Comparison of ENCODE assay signal across 23 mouse cellular contexts in genomic region chr2:161600206-161600808, GRCm38 (mm10).
DNase-seq lines count a peak whose midpoint lies in the region; ATAC-seq and TF ChIP-seq lines count a peak whose summit lies in the region.
"Had no signal": no experiment of that assay in that cellular context is flagged by ENCODE, and none has a peak within 500 bp of the region (broad histone marks: within the 10 kb centered on the region; RNA-seq: fewer than 3 reads in every experiment).

No protein-coding gene starts in this region.

- WGBS in embryonic facial prominence, embryonic 11.5 days, result 52% methylated on average over 6 of the region's 6 CpGs
- WGBS in embryonic facial prominence, embryonic 10.5 days, result 68% methylated on average over 6 of the region's 6 CpGs
- WGBS in lung, postnatal 0 days, result 47% methylated on average over 6 of the region's 6 CpGs
- 35% methylated on average over 6 of the region's 6 CpGs for WGBS in lung, adult 2 months
- WGBS in intestine, embryonic 15.5 days, result 47% methylated on average over 6 of the region's 6 CpGs
- WGBS in midbrain, postnatal 0 days, result 81% methylated on average over 6 of the region's 6 CpGs

- TF ChIP-seq EP300 in lung, postnatal 0 days (IDR thresholded peaks at IDR 0.05), result no peak

- H3K27me3 ChIP-seq in embryonic facial prominence, embryonic 11.5 days (ENCODE audit: control insufficient read depth, insufficient read depth, low read length), result no peaks in the 10 kb centered on the region
- no peaks in the 10 kb centered on the region for H3K27me3 ChIP-seq in embryonic facial prominence, embryonic 10.5 days (replicated peaks; ENCODE audit: low read depth, poor library complexity, severe bottlenecking)
- H3K27me3 ChIP-seq in lung, postnatal 0 days (replicated peaks; ENCODE audit: insufficient read depth, low read length), result no peaks in the 10 kb centered on the region
- no peaks in the 10 kb centered on the region for H3K27me3 ChIP-seq in intestine, embryonic 15.5 days (replicated peaks)
- H3K27me3 ChIP-seq in midbrain, postnatal 0 days (ENCODE audit: insufficient read depth, low read length), result no peaks in the 10 kb centered on the region
- H3K27me3 ChIP-seq: forebrain, embryonic 13.5 days; liver, embryonic 12.5 days; midbrain, embryonic 12.5 days; neural tube, embryonic 12.5 days; Patski had no signal

- H3K9ac ChIP-seq in embryonic facial prominence, embryonic 11.5 days (replicated peaks; ENCODE audit: low read length), result no peak overlapping the region
- no peak overlapping the region for H3K9ac ChIP-seq in lung, postnatal 0 days (replicated peaks; ENCODE audit: low read depth)
- H3K9ac ChIP-seq in intestine, embryonic 15.5 days, result no peak overlapping the region
- H3K9ac ChIP-seq in midbrain, postnatal 0 days (replicated peaks; ENCODE audit: low read length, poor library complexity, severe bottlenecking), result no peak overlapping the region
- H3K9ac ChIP-seq: forebrain, embryonic 13.5 days; liver, embryonic 12.5 days; lung, embryonic 14.5 days; midbrain, embryonic 12.5 days; neural tube, embryonic 12.5 days had no signal

- no peaks in the 10 kb centered on the region for H3K4me1 ChIP-seq in embryonic facial prominence, embryonic 11.5 days (ENCODE audit: control insufficient read depth, insufficient read depth, low read length)
- no peaks in the 10 kb centered on the region for H3K4me1 ChIP-seq in embryonic facial prominence, embryonic 10.5 days
- no peaks in the 10 kb centered on the region for H3K4me1 ChIP-seq in lung, postnatal 0 days (ENCODE audit: insufficient read depth, low read depth, low read length)
- no peaks in the 10 kb centered on the region for H3K4me1 ChIP-seq in lung, adult 2 months (ENCODE audit: control insufficient read depth, insufficient read depth, low read length)
- H3K4me1 ChIP-seq in intestine, embryonic 15.5 days (replicated peaks), result no peaks in the 10 kb centered on the region
- H3K4me1 ChIP-seq in midbrain, postnatal 0 days (ENCODE audit: insufficient read depth, low read length), result no peaks in the 10 kb centered on the region
- H3K4me1 ChIP-seq: forebrain, embryonic 13.5 days; hindbrain, embryonic 10.5 days; liver, embryonic 12.5 days; midbrain, embryonic 12.5 days; neural tube, embryonic 12.5 days had no signal

- H3K27ac ChIP-seq in embryonic facial prominence, embryonic 11.5 days (replicated peaks; ENCODE audit: low read depth, low read length), result no peak overlapping the region
- no peak overlapping the region for H3K27ac ChIP-seq in embryonic facial prominence, embryonic 10.5 days (replicated peaks)
- no peak overlapping the region for H3K27ac ChIP-seq in lung, postnatal 0 days (ENCODE audit: low read length)
- no peak overlapping the region for H3K27ac ChIP-seq in intestine, embryonic 15.5 days
- no peak overlapping the region for H3K27ac ChIP-seq in midbrain, postnatal 0 days (ENCODE audit: low read depth, low read length)
- H3K27ac ChIP-seq: forebrain, embryonic 13.5 days; hindbrain, embryonic 10.5 days; left cerebral cortex, adult 2 months; liver, embryonic 12.5 days; midbrain, embryonic 12.5 days; neural tube, embryonic 12.5 days had no signal

- ATAC-seq in embryonic facial prominence, embryonic 11.5 days (replicated peaks; ENCODE audit: insufficient number of reproducible peaks, low FRiP score, low TSS enrichment, low read depth), result no peak
- no peak for ATAC-seq in lung, postnatal 0 days
- ATAC-seq in intestine, embryonic 15.5 days, result peak; percentile 59; the same call in 1 of the 2 replicates
- ATAC-seq in midbrain, postnatal 0 days (ENCODE audit: low FRiP score), result no peak
- ATAC-seq: CD4-positive, CD25-positive, alpha-beta regulatory T cell, adult 4 months; forebrain, embryonic 13.5 days; liver, embryonic 12.5 days; Patski had no signal

- H3K9me3 ChIP-seq in embryonic facial prominence, embryonic 11.5 days (replicated peaks; ENCODE audit: control insufficient read depth, low read length), result no peaks in the 10 kb centered on the region
- H3K9me3 ChIP-seq in embryonic facial prominence, embryonic 10.5 days, result no peaks in the 10 kb centered on the region
- no peaks in the 10 kb centered on the region for H3K9me3 ChIP-seq in lung, postnatal 0 days (ENCODE audit: low read length)
- H3K9me3 ChIP-seq in intestine, embryonic 15.5 days, result no peaks in the 10 kb centered on the region
- no peaks in the 10 kb centered on the region for H3K9me3 ChIP-seq in midbrain, postnatal 0 days (ENCODE audit: low read length)
- H3K9me3 ChIP-seq: forebrain, embryonic 13.5 days; hindbrain, embryonic 10.5 days; liver, embryonic 12.5 days; midbrain, embryonic 12.5 days; neural tube, embryonic 12.5 days had no signal

- H3K4me3 ChIP-seq in embryonic facial prominence, embryonic 11.5 days (ENCODE audit: low read depth, low read length), result no peak overlapping the region
- H3K4me3 ChIP-seq in embryonic facial prominence, embryonic 10.5 days, result no peak overlapping the region
- H3K4me3 ChIP-seq in lung, postnatal 0 days (ENCODE audit: low read depth, low read length), result no peak overlapping the region
- no peak overlapping the region for H3K4me3 ChIP-seq in lung, adult 2 months (replicated peaks; ENCODE audit: extremely low read depth, low read depth, low read length)
- H3K4me3 ChIP-seq in intestine, embryonic 15.5 days (replicated peaks), result no peak overlapping the region
- no peak overlapping the region for H3K4me3 ChIP-seq in midbrain, postnatal 0 days (ENCODE audit: low read depth, low read length)
- H3K4me3 ChIP-seq: forebrain, embryonic 13.5 days; hindbrain, embryonic 10.5 days; left cerebral cortex, adult 2 months; liver, embryonic 12.5 days; midbrain, embryonic 12.5 days; neural tube, embryonic 12.5 days had no signal

- DNase-seq in embryonic facial prominence, embryonic 11.5 days (ENCODE audit: low spot score), result peak; percentile 16
- DNase-seq in embryonic facial prominence, embryonic 10.5 days (ENCODE audit: low spot score), result no peak
- peak; percentile 4 for DNase-seq in lung, postnatal 0 days (ENCODE audit: low spot score)
- DNase-seq in lung, adult 2 months, result no peak
- DNase-seq in mesoderm, embryonic 11.5 days (ENCODE audit: low read depth, low spot score), result peak; percentile 42
- no peak for DNase-seq in thymus, postnatal 36 days
- no peak for DNase-seq in midbrain, postnatal 0 days (ENCODE audit: low spot score)
- DNase-seq: adrenal gland, postnatal 14 days; cerebellum, adult 2 months; gastrocnemius, postnatal 36 days; kidney, adult 8-10 months; kidney, postnatal 36 days; left cerebral cortex, postnatal 4 days; lung, embryonic 14.5 days had no signal

- H3K36me3 ChIP-seq in embryonic facial prominence, embryonic 11.5 days (replicated peaks; ENCODE audit: control insufficient read depth, insufficient read depth, low read depth, low read length), result no peaks in the 10 kb centered on the region
- H3K36me3 ChIP-seq in embryonic facial prominence, embryonic 10.5 days (replicated peaks), result no peaks in the 10 kb centered on the region
- no peaks in the 10 kb centered on the region for H3K36me3 ChIP-seq in lung, postnatal 0 days (ENCODE audit: insufficient read depth, low read length)
- no peaks in the 10 kb centered on the region for H3K36me3 ChIP-seq in intestine, embryonic 15.5 days
- no peaks in the 10 kb centered on the region for H3K36me3 ChIP-seq in midbrain, postnatal 0 days (ENCODE audit: insufficient read depth, low read length)
- H3K36me3 ChIP-seq: hindbrain, embryonic 10.5 days; liver, embryonic 12.5 days; midbrain, embryonic 12.5 days; neural tube, embryonic 12.5 days had no signal

- no peak for TF ChIP-seq CTCF in lung, postnatal 0 days (IDR thresholded peaks at IDR 0.05)
- TF ChIP-seq CTCF in lung, adult 2 months (IDR thresholded peaks at IDR 0.05; ENCODE audit: insufficient read depth, low read length), result no peak
- TF ChIP-seq CTCF in midbrain, postnatal 0 days (IDR thresholded peaks at IDR 0.05), result no peak

- H3K4me2 ChIP-seq in embryonic facial prominence, embryonic 11.5 days (ENCODE audit: low read depth, low read length), result no peak overlapping the region
- H3K4me2 ChIP-seq in lung, postnatal 0 days (replicated peaks; ENCODE audit: low read depth, low read length), result no peak overlapping the region
- no peak overlapping the region for H3K4me2 ChIP-seq in intestine, embryonic 15.5 days (replicated peaks)
- H3K4me2 ChIP-seq in midbrain, postnatal 0 days (ENCODE audit: low read depth, low read length, poor library complexity, severe bottlenecking), result no peak overlapping the region
- H3K4me2 ChIP-seq: forebrain, embryonic 13.5 days; liver, embryonic 12.5 days; lung, embryonic 14.5 days; midbrain, embryonic 12.5 days; neural tube, embryonic 12.5 days had no signal

- TF ChIP-seq POLR2A in lung, adult 2 months (IDR thresholded peaks at IDR 0.05; ENCODE audit: borderline replicate concordance, extremely low read depth, low read depth, low read length), result no peak

Comparison
In these comparisons a context has a peak if more than half of its experiments do, and no peak if none do; other contexts are left out.
1. DNase-seq: peak in embryonic facial prominence, embryonic 11.5 days (single experiment), lung, postnatal 0 days (single experiment) and mesoderm, embryonic 11.5 days (single experiment); none in embryonic facial prominence, embryonic 10.5 days (single experiment), lung, adult 2 months (single experiment), thymus, postnatal 36 days (0 of 2) and midbrain, postnatal 0 days (single experiment).